Mouse (Mus musculus): ENCODE results near the gene Drosha.
A peak's percentile ranks its signal among the peaks of the same experiment; 100 is the strongest.
"Not testable (repeated sequence)": the region's sequence is repeated elsewhere in the genome, so short reads cannot be mapped to it uniquely, and the experiment has no call there.

Gene Drosha

GRCm38 (mm10) chr15:12824197-12824952, at the start of gene Drosha, which contains the start of gene 6030458C11Rik:
Gene Drosha, plus strand, starts transcription at chr15:12824815.
Gene 6030458C11Rik, minus strand, starts transcription at chr15:12824649.
- peak; percentile 98 to 99 for DNase-seq (ENCODE audit: low spot score in 2 of 2)

- no peak for DNase-seq (ENCODE audit: low spot score in 2 of 2)
These were observed 43.3 kb upstream of the Drosha start for GRCm38 (mm10) chr15:12781296-12781695.

DNA sequence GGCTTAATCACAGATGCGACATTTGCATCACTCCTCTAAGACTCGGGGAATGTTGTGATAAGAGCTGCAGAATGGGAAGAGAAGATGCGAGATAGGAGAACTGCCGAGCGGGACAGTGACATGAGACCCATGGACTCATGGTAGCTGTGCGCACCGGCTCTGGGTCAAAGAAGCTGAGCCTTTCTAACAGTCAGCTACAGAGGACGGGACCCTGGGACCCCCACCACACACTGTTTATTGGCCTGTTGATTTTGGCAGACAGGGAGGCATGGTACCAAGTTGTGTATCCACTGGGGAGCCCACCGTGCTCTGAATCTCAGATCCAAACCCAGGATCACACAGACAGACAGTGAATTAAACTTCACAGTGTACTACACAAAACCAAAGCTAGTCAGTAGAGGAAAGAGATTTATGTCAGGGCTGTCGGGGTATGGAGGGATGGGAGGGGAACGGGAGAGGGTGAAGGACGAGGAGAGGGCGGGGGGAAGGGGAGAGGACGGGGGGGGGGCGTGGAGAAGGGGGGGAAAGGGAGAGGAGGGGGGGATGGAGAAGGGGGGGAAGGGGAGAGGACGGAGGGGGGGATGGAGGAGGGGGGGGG, 42.8 kb upstream of the Drosha start:
- DNase-seq (ENCODE audit: low spot score in 2 of 2): no peak

GRCm38 (mm10) chr15:12788536-12788935, 36.1 kb upstream of the Drosha start:
- no peak for DNase-seq (ENCODE audit: low spot score in 2 of 2)

- DNase-seq (ENCODE audit: low spot score in 2 of 2): no peak
These were observed 35.2 kb upstream of the Drosha start for GRCm38 (mm10) chr15:12789406-12789867.

- DNase-seq (ENCODE audit: low spot score in 2 of 2): no peak
These were observed 30.3 kb upstream of the Drosha start for GRCm38 (mm10) chr15:12794311-12794710.

DNA sequence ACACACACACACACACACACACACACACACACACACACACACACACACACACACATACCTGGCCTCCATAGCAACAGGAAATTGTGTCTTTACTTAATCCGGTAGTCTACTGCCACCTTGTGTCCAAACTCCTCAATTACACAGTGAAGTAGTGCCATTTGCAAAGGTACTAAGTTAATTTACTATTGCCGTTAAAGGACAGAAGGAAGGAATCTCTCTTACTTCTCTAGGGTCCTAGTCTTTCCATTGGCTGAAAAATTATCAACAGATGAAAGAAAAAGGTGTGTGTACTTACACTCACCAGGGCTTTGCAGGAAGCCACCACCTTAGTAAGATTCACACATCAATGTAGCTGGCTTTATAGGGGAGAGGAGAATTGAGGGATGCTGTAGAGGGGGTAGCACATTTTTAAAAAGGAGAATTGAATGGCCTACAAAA, 29.1 kb upstream of the Drosha start:
- DNase-seq (ENCODE audit: low spot score in 2 of 2): peak; percentile 31 to 86

DNA sequence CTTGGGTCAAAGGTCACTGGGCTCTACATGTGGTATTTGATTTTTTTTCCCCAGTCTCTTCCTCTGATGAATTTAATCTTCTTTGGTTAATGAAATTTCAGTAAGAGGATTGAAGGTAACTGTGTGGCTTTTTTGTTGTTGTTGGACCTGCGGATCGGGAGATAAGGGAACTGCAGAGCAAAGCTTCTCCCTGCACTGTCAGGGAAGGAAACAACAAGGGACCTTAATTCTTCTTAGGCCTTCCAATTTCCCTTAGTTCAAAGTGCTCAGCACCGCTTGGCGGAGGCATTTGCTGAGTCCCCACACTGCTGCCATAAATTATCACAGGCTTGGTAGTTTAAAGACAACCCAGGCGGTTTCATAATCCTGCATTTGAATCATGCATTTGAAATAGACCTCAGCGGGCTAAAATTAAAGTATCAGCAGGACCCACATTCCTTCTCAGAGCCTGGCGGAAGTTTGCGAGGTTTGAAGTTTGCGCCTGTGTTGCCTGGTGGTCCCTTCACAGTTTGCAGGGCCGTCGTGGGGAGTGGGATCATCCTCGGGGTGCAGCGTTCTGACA, 28.6 kb upstream of the Drosha start:
- peak in 1 of 2 experiments; percentile 64 for DNase-seq (ENCODE audit: low spot score in 2 of 2)

DNA sequence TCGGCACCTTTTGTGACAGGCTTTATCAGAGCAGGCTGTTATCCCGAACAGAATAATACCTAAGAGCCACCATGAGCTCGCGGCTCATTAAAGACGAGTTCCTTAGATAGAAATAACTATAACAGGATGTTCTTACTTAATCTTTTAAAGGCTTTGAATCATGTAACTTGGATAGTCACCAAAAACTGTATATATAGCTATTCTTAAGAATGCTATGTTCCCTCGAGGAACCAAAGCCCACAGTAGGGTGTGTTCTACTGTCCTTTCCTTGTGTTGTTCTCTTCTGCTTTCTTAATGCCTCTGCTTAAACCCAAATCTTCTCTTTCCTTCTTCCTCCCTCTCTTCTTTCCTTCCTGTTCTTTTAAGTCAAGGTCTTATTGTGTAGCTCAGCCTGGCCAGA, 26.6 kb upstream of the Drosha start:
- no peak for DNase-seq (ENCODE audit: low spot score in 2 of 2)

DNA sequence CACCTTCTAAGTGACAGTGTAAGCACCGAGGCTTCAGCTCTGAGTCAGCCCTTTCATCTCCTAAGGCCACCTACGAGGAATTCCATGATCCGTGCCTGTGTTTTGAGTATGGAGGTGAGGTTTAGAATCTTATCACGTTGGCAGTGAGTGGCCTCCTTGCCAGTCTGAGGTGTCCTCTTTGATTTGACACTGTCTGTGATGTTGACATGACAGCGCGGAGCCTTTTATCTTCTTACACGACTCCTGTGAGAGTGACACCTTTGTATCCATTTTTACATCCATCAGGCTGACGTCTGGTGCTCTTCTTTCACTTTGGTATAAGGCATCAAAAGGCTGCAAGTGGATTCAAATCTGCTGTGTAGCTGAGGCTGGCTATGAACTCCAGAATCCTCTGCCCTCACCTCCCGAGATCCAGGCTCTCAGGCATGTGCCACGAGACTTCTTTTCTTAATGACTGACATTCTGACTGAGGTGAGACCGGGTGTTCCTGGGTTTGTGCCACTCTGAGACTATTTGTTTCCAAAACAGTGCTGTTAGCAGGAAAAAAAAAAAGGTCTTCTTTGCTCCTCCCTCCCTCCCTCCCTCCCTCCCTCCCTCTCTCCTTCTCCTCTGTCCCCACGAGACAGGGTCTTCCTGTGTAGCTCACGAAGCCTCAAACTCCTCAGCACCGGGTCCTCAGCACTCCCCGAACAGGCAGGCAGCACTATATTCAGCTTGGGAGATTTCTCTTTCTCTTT, 24.0 kb upstream of the Drosha start:
- DNase-seq (ENCODE audit: low spot score in 2 of 2): no peak

GRCm38 (mm10) chr15:12801142-12801506, 23.5 kb upstream of the Drosha start:
- DNase-seq (ENCODE audit: low spot score in 2 of 2): not testable (repeated sequence)

DNA sequence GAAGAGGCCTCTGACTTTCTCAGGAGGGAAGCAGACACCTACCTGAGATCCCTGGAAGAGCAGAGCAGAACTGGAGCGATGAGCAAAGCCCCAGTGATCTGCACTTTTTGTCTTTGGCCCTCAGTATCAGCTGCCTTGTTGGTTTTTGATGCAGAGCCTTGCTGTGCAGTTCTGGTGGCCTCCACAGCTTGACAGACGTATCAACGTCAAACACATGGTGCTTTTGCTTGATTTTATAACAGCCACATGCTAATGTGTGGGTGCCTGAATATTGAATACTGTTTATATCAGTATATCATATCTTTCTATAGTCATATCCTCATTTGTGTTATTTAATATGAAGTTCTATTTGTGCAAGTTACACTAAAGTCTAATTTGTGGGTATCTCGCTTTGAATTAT, 19.5 kb upstream of the Drosha start:
- no peak for DNase-seq (ENCODE audit: low spot score in 2 of 2)

DNA sequence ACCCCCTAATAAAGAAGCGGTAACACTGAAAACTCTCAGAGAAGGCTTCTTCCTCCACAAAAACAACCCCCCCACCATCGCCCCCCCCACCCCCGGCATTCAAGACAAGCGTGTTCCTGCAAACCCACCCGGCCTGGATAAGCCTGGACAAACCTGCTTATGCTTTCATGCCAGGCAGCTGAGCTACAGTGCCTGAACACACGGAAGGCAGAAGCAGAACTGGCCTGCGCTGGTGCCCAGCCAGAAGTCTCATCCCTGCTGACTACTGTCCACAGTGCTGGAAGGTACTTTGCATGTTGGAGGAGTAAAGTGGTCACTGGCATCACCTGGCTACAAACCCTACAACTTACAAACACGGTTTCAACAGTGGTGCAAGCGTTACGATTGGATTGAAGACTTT, 17.5 kb upstream of the Drosha start:
- DNase-seq (ENCODE audit: low spot score in 2 of 2): no peak

DNA sequence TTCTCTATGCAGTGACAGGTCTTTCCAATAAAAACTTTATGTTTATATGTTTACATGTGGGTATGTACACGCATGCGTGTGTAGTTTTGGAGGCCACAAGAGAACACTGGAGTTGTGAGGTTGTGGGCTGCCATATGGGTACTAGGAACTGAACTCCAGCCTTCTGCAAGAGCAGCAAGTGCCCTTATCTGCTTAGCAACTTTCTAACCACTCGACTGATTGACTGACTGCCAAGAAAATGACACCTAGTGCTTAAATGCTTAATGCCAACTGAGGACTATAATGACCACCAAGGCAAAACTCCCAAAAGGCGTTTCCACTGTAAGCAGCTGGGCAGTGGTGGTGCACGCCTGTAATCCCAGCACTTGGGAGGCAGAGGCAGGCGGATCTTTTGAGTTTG, 15.3 kb upstream of the Drosha start:
- no peak for DNase-seq (ENCODE audit: low spot score in 2 of 2)

DNA sequence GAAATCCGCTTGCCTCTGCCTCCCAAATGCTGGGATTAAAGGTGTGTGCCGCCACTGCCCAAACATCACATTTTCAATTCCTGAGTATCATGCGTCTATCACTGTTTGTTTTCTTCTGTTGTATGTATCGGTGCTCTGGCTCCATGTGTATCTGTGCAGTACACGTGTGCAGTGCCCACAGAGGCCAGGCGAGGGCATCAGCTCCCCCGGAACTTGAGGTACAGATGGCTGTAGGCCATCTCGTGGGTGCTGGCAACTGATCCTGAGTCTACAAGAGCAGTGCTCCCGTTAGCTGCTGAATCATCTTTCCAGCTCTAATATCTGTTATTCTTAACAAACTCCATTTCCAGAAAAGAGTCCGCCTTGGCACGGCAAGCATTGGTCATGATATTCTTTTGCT, 12.0 kb upstream of the Drosha start:
- DNase-seq (ENCODE audit: low spot score in 2 of 2): no peak

DNA sequence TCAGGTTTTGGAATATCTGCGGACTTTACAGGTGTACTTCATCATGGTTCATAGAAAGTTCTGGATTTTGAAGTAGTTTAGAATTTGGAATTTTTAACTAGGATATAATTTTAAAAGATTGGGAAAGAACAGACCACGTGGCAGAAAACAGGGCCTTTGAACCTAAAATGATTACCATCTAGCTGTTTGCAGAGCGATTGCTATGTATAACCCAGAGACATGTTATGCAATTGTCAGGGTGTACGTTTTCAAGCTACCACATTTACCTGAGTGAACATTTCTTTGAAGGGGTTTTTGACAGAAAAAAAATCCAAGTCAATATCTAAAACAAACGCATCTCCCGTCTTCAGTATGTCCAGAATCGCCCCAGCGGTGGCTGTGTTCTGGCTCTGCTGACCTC, 7.0 kb upstream of the Drosha start:
- DNase-seq (ENCODE audit: low spot score in 2 of 2): no peak

- DNase-seq (ENCODE audit: low spot score in 2 of 2): no peak
These were observed 1.9 kb upstream of the Drosha start for GRCm38 (mm10) chr15:12822416-12823395.

- DNase-seq (ENCODE audit: low spot score in 2 of 2): no peak
These were observed 1.0 kb upstream of the Drosha start for GRCm38 (mm10) chr15:12823455-12824119.

DNA sequence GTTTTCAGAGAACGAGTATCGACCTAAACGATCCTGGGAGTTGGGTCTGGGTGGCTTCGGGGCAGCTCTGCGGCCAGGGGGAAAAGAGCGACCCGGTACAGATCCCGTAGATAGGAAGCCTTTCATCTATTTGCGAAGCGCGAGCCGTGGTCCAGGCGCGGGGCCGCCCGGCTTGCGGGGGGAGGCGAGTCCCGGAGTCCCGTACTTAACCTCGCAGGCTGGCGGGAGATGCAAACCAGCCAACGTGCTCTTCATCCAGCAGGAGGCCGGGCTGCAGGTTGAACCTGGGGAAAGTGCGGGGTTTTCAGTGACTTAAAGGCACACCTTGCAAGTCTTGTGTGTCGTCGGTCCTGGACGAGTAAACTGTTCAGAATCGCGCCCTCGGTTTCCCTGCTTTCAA, 350 bp downstream of the Drosha start:
- DNase-seq (ENCODE audit: low spot score in 2 of 2): no peak

DNA sequence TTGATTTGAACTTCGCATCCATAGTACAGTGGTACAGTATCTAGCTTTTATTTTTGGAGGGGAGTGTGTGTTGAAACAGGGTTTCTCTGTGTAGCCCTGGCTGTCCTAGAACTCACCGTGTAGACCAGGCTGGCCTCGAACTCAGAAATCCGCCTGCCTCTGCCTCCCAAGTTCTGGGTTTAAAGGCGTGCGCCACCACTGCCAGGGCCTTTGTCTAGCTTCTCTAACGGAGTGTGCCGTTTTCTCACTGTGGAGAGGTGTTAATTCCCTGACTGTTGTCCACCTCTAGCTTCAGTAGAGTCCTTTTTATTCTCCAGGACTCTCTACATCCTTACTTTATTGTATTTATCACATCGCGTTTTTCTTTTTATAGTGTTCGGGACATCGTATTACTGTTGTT, 793 bp downstream of the Drosha start:
- DNase-seq (ENCODE audit: low spot score in 2 of 2): no peak

- DNase-seq (ENCODE audit: low spot score in 2 of 2): no peak
These were observed 5.3 kb downstream of the Drosha start for GRCm38 (mm10) chr15:12829878-12830277.
